Mouse (Mus musculus) limb, embryonic 15.5 days (tissue): ENCODE measurements around the gene Tubgcp2. TPM values are rescaled to one million over a fixed set of nuclear protein-coding genes. Genes with fewer than 3 reads are reported as not detected.

Experiments used
- ATAC-seq: fragments of 200-750 bp; cut with Nextera tagmentation; 2 replicates; pipeline ENCODE4 v1.8.0; 2017; ENCODE audit warnings: low read depth, moderate TSS enrichment; ENCODE audit not compliant: insufficient number of reproducible peaks, low FRiP score, low TSS enrichment
- H3K27ac ChIP-seq: fragments of 300-500 bp; sonication (generic); 2 replicates; pipeline ENCODE4 v1.5.1; 2015; ENCODE audit warnings: moderate library complexity, mild to moderate bottlenecking, inconsistent platforms
- H3K27me3 ChIP-seq: fragments of 300-500 bp; sonication (generic); 2 replicates; pipeline ENCODE4 v1.6.1; 2015; ENCODE audit warnings: inconsistent platforms
- H3K36me3 ChIP-seq: fragments of 300-500 bp; sonication (generic); 2 replicates; pipeline ENCODE4 v1.6.1; 2015; ENCODE audit warnings: inconsistent platforms
- H3K4me1 ChIP-seq: fragments of 300-500 bp; sonication (generic); 2 replicates; pipeline ENCODE4 v1.6.1; 2015; ENCODE audit warnings: inconsistent platforms
- H3K4me2 ChIP-seq: fragments of 300-500 bp; sonication (generic); 2 replicates; pipeline ENCODE4 v1.6.1; 2015; ENCODE audit warnings: mild to moderate bottlenecking, inconsistent platforms
- H3K4me3 ChIP-seq: fragments of 300-500 bp; sonication (generic); 2 replicates; pipeline ENCODE4 v1.5.1; 2015; ENCODE audit warnings: mild to moderate bottlenecking, inconsistent platforms
- H3K9ac ChIP-seq: fragments of 300-500 bp; sonication (generic); 2 replicates; pipeline ENCODE4 v1.6.1; 2015; ENCODE audit warnings: inconsistent platforms
- H3K9me3 ChIP-seq: fragments of 300-500 bp; sonication (generic); 2 replicates; pipeline ENCODE4 v1.6.1; 2016; ENCODE audit warnings: inconsistent platforms
- WGBS: fragments of 180-500 bp; shearing (Covaris S2); methylation state at CpG from one replicate; pipeline ENCODE4 v1.1.7; 2015; 5-methylcytosine and 5-hydroxymethylcytosine counted together
- polyA plus RNA-seq: library from polyadenylated mRNA; unstranded; fragments of >200 nt; fragmentation: Nextera tagmentation; extraction: Ambion mirVana; gene quantifications from 2 replicates; pipeline ENCODE4 v1.2.1, GENCODE M21; 2015

The Tubgcp2 gene
- 50.6 and 51.9 TPM in 2 replicates for polyA plus RNA-seq

DNA sequence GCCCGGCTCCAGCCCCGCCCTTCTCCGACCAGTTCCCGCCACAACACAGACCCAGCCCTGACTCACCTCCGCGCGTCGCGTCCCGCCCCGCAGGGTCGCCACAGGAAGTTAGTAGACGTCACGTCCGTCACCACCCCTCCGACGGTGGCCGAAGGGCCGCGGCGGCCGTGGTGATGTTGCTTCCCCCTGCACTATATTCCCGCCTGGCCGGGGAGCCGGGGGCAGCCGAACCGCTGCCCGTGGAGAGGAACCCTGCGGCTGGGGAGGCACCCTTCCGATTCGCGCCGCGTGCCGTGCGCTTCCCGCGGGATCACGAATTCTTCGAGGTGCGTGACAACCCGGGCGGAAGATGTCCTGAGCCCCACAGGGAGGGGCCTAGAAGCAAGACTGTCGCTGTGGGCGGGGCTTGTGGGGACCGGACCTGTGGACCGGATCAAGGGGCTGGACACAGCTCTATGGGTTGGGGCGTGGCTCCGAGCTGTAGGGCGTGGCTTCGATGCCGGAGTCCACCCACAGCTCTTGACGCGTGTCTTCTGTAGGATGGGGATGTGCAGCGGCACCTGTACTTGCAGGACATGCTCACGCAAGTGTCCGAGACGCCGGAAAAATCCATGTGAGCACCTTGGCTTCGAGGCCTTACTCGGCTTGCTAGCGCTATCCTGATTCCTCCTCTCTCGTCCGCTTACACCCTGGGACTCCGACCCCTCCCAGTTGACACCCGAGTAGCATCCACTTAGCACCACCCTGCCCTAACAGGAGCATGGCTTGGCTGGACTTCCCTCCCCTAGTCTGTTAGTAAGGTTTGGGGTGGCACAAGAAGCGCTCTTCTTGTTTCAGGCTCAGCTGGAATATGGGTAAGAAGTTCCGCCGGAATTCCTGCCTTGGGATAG, at the start of gene Tubgcp2, which contains the start of gene Zfp511:
TSS of gene Tubgcp2 (minus strand) at position 389 of the 890 bp plus-strand sequence.
TSS of gene Zfp511 (plus strand) at position 111 of the 890 bp plus-strand sequence.
- H3K36me3 ChIP-seq: peaks cover 42% of the 10 kb centered on the region
- peaks cover 20% of the 10 kb centered on the region for H3K4me1 ChIP-seq
- no peaks in the 10 kb centered on the region for H3K9me3 ChIP-seq
- WGBS: 1% methylated on average over 69 of the region's 69 CpGs
- H3K27ac ChIP-seq: peak within 1 kb of the TSS; percentile 95
- ATAC-seq: peak; percentile 95
- peak within 1 kb of the TSS; percentile 87 for H3K9ac ChIP-seq
- peak within 1 kb of the TSS; percentile 83 for H3K4me3 ChIP-seq
- H3K27me3 ChIP-seq: no peaks in the 10 kb centered on the region
- peak within 1 kb of the TSS; percentile 77 for H3K4me2 ChIP-seq

DNA sequence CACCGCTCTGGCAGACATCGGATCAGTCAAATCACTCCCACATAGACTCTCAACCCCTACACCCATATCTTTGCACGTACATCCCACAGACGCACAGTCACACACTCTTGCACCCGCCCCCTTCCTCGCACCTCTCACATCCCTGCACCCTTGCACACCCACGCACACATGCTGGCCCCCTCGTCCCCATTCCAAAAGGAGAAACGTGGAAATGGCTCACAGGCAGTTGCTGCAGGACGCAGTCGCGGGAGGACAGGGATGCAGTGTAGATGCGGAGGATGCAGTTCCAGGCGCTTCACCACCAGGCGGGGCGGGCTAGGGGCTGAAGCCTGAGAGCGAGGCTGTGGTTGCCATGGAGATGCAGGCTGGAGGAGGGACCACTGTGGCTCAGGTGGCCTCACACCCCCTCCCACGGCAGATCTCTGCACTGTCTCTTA, 45.8 kb upstream of the Tubgcp2 start, which contains the start of gene Caly:
TSS of gene Caly (minus strand) at position 307 of the 437 bp plus-strand sequence.
- peaks cover 47% of the 10 kb centered on the region for H3K27me3 ChIP-seq
- no peak within 1 kb of the TSS for H3K9ac ChIP-seq
- H3K36me3 ChIP-seq: no peaks in the 10 kb centered on the region
- no peak within 1 kb of the TSS for H3K4me2 ChIP-seq
- no peak within 1 kb of the TSS for H3K27ac ChIP-seq
- WGBS: 7% methylated on average over 18 of the region's 18 CpGs
- ATAC-seq: 0 out of 2 replicates have a peak, but pooled peaks have one; percentile 31
- H3K4me3 ChIP-seq: no peak within 1 kb of the TSS
- H3K4me1 ChIP-seq: peaks cover 14% of the 10 kb centered on the region
- no peaks in the 10 kb centered on the region for H3K9me3 ChIP-seq

DNA sequence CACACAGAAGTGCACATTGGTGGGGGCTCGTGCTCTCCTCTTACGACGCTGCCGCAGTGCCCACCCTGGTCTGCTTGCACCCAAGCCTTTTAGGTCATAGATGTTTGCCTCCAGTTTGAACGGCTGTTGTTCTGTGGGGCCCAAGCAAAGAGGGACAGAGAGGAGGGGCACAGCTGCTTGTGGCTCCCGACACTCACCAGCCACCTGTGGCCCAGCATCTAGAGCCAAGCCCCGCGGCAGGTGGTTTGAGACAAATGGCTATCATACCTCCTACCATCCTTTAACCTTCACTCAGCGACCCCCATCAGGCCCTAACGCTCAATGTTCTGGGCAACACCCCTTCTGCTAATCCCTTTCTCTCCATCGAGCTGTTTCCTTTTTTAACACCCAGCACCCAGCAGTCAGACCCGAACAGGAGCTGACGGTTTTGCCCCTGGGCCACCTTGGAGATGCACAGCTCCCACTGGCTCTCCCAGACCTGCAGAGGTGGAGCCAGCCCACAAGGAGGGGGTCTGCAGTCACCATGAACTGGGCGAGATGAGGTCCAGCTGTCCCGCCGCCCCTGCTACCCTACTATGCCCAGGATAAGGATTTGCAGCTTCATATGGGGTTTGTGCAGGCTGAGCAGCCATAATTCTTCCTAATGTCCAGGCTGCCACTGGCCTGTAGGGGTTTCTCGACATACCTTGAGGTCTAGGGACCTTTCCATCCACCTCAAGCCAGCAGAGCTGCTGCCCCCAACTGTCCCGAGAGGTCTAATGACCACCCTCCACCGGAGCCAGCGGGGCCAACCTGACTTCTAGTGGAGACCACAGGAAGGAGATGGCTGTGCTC, 45.2 kb upstream of the Tubgcp2 start:
- no peak for ATAC-seq
- Histone ChIP-seq H3K27me3 (peaks cover 47% of the 10 kb centered on the region), H3K27ac (no peak overlapping the region), H3K4me3 (no peak overlapping the region), H3K9ac (no peak overlapping the region), H3K4me1 (peaks cover 14% of the 10 kb centered on the region), H3K4me2 (no peak overlapping the region), H3K36me3 (no peaks in the 10 kb centered on the region), H3K9me3 (no peaks in the 10 kb centered on the region)
- WGBS: 16% methylated on average over 20 of the region's 20 CpGs

DNA sequence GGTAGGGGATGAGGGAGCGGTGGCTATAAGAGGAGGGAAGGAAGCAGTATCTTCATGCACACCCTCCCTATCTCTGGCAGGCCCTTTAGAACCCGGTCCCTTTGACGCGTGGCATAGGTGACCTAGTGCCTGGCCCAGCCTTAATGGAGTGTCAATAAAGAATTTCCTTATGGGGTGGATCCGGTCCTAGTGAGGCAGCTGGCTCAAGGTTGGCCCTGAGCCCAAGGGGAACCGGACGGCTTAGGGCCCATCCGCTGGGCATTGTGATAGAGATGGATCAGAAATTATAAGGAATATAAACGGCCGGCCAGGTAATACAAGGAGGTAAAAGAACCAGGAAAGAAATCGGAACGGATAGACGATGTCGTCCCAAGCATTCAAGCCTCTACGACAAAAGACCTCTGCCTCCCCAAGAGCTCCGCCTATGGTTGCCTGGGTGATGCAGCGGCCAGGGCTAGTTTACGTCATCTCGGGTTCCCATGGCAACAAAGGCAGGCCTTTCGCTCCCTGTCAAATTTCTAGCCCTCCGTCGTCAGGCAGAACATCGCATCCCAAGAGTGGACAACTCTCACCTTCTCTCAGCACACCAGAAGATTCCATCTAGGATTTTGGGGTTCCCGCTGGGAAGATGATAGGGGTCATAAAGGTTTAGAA, 44.2 kb upstream of the Tubgcp2 start:
- peak overlapping the region; percentile 11; the same call in 1 of the 2 replicates for H3K9ac ChIP-seq
- H3K4me1 ChIP-seq: peaks cover 14% of the 10 kb centered on the region
- no peaks in the 10 kb centered on the region for H3K36me3 ChIP-seq
- 4% methylated on average over 24 of the region's 24 CpGs for WGBS
- H3K4me3 ChIP-seq: peak overlapping the region; percentile 24
- 0 out of 2 replicates have a peak, but pooled peaks have one; percentile 37 for ATAC-seq
- H3K27me3 ChIP-seq: peaks cover 47% of the 10 kb centered on the region
- H3K27ac ChIP-seq: no peak overlapping the region
- H3K4me2 ChIP-seq: peak overlapping the region; percentile 31
- no peaks in the 10 kb centered on the region for H3K9me3 ChIP-seq

DNA sequence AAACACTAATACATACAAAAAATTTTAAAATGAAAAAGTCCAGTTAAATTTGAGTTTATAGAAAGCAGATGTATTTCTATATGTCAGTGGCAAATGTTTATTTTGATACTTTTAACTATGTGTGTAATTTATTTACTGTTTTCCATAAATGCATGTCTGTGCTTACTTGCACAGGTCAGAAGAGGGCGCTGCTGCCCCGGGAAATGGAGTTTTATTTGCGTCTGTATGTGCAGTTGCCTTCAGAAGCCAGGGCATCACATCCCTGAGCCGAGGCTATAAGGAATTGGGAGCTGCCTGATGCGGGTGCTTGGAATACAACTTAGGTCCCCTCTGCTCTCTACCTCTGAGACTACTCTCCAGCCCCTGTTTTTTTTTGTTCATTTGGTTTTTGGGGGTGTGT, 42.2 kb upstream of the Tubgcp2 start:
- Histone ChIP-seq H3K4me1 (peaks cover 14% of the 10 kb centered on the region), H3K36me3 (no peaks in the 10 kb centered on the region), H3K27ac (no peak overlapping the region), H3K4me3 (no peak overlapping the region), H3K27me3 (peaks cover 47% of the 10 kb centered on the region), H3K9me3 (no peaks in the 10 kb centered on the region), H3K4me2 (no peak overlapping the region), H3K9ac (no peak overlapping the region)
- ATAC-seq: no peak
- WGBS: 3% methylated on average over 5 of the region's 5 CpGs

DNA sequence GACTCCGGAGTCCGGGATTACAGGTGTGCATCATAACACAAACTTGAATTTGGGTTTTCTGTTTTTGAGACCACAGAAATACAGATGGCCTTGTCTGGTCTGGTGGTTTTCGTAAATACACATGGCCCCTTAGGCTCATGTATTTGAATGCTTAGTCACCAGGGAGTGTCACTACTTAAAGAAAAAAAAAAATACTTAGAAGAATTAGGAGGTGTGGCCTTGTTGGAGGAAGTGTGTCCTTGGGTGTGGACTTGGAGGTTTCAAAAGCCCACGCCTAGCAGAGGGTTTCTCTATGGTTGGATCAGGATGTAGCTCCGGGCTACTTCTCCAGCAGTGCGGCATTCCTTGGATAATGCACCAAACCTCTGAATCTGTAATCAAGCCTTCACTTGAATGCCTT, 41.2 kb upstream of the Tubgcp2 start:
- H3K4me3 ChIP-seq: no peak overlapping the region
- 73% methylated on average over 6 of the region's 6 CpGs for WGBS
- no peak overlapping the region for H3K9ac ChIP-seq
- no peaks in the 10 kb centered on the region for H3K9me3 ChIP-seq
- no peak for ATAC-seq
- no peaks in the 10 kb centered on the region for H3K36me3 ChIP-seq
- H3K27me3 ChIP-seq: peaks cover 46% of the 10 kb centered on the region
- H3K4me1 ChIP-seq: peaks cover 14% of the 10 kb centered on the region
- no peak overlapping the region for H3K27ac ChIP-seq
- H3K4me2 ChIP-seq: no peak overlapping the region

DNA sequence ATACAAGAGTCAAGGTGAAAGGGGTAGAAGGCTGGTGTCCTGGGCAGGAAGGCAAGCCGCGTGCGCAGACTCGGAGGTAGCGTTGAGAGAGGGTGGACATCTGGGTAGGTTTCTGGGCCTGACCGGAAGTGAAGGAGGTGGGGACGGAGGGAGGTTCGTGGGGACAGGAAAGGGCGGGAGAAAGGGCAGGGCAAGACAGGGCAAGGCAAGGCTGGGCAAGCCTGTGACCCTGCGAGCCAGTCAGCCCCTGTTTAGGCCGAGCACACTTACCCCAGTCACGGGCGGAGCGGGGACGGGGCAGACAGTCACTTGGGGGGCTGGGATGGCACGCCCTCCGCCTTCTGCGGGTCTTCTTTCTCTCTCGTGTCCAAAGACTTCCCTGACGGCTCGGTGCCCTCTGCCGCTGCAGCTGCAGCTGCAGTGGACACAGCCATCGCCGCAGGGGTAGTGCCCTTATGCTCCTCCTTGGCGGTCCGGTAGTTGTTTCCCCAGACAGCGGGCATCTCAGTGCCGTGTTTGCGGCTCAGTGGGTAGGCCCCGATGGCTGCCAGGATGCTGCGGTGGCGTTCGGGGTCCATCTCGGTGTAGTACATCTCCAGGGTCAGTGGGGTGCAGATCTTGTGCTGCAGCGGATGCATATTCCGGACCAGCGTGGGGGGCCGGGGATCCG, 33.7 kb upstream of the Tubgcp2 start:
- Histone ChIP-seq H3K27ac (no peak overlapping the region), H3K9ac (0 out of 2 replicates have a peak overlapping the region, but pooled peaks have one; percentile 23), H3K27me3 (peaks cover 34% of the 10 kb centered on the region), H3K9me3 (no peaks in the 10 kb centered on the region), H3K4me1 (no peaks in the 10 kb centered on the region), H3K36me3 (no peaks in the 10 kb centered on the region), H3K4me2 (peak overlapping the region; percentile 40), H3K4me3 (0 out of 2 replicates have a peak overlapping the region, but pooled peaks have one; percentile 14)
- ATAC-seq: no peak
- 31% methylated on average over 39 of the region's 39 CpGs for WGBS

DNA sequence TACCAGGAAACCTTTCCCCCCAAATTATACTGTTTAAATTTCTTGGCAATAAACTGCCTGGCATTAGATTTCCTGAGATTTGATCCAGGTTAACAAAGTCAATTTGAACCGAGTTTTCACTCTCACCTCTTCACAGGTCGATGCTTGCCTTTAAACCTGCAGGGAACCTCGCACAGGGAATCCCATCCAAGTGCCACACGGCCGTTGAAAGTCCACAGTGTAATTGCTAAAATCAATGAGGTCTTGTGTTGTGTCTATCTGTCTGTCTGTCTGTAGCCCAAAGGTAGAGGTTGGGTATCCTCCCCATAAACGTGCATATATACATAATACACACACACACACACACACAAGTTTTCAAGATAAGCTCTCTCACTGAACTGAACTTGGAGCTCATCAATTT, 30.9 kb upstream of the Tubgcp2 start:
- 56% methylated on average over 6 of the region's 6 CpGs for WGBS
- H3K9me3 ChIP-seq: no peaks in the 10 kb centered on the region
- no peak overlapping the region for H3K9ac ChIP-seq
- no peak overlapping the region for H3K27ac ChIP-seq
- H3K27me3 ChIP-seq: peaks cover 52% of the 10 kb centered on the region
- ATAC-seq: no peak
- no peaks in the 10 kb centered on the region for H3K4me1 ChIP-seq
- no peak overlapping the region for H3K4me2 ChIP-seq
- no peaks in the 10 kb centered on the region for H3K36me3 ChIP-seq
- no peak overlapping the region for H3K4me3 ChIP-seq

DNA sequence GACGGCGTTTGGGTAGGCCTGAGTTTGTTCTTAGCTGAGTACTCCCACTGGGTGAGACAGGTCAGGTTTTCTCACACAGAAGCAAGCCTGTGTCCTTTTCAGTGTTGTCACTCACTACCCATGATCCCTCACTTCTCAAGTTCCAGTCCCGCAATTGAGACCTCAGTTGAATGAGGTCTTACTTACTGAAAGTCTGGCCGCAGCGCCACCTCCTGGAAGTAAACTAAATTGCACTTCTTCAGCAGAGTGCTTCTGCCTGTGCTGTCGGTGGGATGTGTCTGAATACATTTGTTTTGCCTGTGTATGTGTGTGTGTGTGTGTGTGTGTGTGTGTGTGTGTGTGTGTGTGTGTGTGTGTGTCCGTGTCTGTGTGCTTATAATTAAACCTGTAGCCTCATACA, 26.6 kb upstream of the Tubgcp2 start:
- WGBS: 22% methylated on average over 7 of the region's 7 CpGs

DNA sequence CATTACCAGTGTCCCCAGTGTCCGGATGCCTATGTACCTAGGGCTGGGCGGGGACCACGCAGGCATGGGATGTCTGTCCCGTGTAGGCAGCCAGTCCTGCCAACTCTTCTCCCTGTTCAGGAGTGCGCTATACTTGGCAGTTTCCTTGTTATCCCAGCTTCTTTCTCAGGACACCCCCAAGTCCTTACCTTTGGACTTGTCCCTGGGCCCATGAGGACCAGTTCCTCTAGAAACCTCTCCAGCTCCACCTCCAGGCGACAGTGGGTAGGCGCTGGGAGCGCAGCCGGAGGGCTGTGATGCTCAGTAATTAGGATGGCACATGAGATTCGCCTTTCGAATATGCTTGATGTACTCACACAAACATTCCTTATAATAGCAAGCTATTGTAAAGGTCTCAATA, 25.8 kb upstream of the Tubgcp2 start:
- Histone ChIP-seq H3K4me3 (no peak overlapping the region), H3K9me3 (no peaks in the 10 kb centered on the region), H3K9ac (no peak overlapping the region), H3K4me1 (peaks cover 21% of the 10 kb centered on the region), H3K27me3 (peaks cover 82% of the 10 kb centered on the region), H3K4me2 (no peak overlapping the region), H3K36me3 (no peaks in the 10 kb centered on the region), H3K27ac (no peak overlapping the region)
- ATAC-seq: no peak
- WGBS: 23% methylated on average over 11 of the region's 11 CpGs

More for the DNA sequence above, 26.6 kb upstream of the Tubgcp2 start:
- no peak for ATAC-seq
- Histone ChIP-seq H3K9ac (no peak overlapping the region), H3K4me1 (peaks cover 15% of the 10 kb centered on the region), H3K27me3 (peaks cover 74% of the 10 kb centered on the region), H3K4me2 (no peak overlapping the region), H3K36me3 (no peaks in the 10 kb centered on the region), H3K27ac (no peak overlapping the region), H3K4me3 (no peak overlapping the region), H3K9me3 (no peaks in the 10 kb centered on the region)

DNA sequence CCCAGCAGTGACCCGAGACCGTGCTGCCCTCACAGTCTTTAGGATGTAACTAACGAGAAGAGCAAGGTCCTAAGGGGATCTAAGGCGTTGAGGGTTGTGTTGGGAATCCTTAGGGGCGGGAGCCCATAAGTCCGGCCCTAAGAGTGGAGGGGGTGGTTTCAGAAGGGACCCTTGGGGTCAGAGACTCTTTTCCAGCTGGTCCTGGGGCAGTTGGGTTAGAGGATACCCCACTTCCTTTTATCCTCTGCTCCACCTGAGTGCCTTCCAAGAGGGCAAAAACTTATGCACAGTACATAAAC, 25.3 kb upstream of the Tubgcp2 start:
- Histone ChIP-seq H3K27ac (no peak overlapping the region), H3K9ac (no peak overlapping the region), H3K4me1 (peaks cover 21% of the 10 kb centered on the region), H3K36me3 (no peaks in the 10 kb centered on the region), H3K27me3 (peaks cover 87% of the 10 kb centered on the region), H3K4me3 (peak overlapping the region; percentile 38; the same call in 1 of the 2 replicates), H3K4me2 (peak overlapping the region; percentile 83), H3K9me3 (no peaks in the 10 kb centered on the region)
- no peak for ATAC-seq
- WGBS: 9% methylated on average over 6 of the region's 6 CpGs
